Mouse (Mus musculus) adrenal gland, adult 18-20 months (tissue): Measurements from ENCODE around the gene Ttc33. TPM values are rescaled to one million over a fixed set of nuclear protein-coding genes. Genes with fewer than 3 reads are reported as not detected.
A peak's percentile ranks its signal among the peaks of the same experiment; 100 is the strongest.

Experiments used
- DNase-seq, 2 experiments: peaks; one replicate each; pipeline ENCODE4 v3.0.0; 2021 to 2022; ENCODE audit warnings: low spot score in 2 of 2
- total RNA-seq, 2 experiments: library from RNA; stranded (reverse); gene quantifications; 1 replicate in 1 of 2; 2 replicates in 1 of 2; pipeline ENCODE4 v1.2.3; 2021

Ttc33 gene
- total RNA-seq, 2 experiments from 2014 or later = 37.4 to 51.1 TPM

GRCm38 (mm10) chr15:5239901-5240300, 54.6 kb downstream of the Ttc33 start:
- no peak for DNase-seq

GRCm38 (mm10) chr15:5240360-5240759, 55.0 kb downstream of the Ttc33 start:
- DNase-seq = no peak

DNA sequence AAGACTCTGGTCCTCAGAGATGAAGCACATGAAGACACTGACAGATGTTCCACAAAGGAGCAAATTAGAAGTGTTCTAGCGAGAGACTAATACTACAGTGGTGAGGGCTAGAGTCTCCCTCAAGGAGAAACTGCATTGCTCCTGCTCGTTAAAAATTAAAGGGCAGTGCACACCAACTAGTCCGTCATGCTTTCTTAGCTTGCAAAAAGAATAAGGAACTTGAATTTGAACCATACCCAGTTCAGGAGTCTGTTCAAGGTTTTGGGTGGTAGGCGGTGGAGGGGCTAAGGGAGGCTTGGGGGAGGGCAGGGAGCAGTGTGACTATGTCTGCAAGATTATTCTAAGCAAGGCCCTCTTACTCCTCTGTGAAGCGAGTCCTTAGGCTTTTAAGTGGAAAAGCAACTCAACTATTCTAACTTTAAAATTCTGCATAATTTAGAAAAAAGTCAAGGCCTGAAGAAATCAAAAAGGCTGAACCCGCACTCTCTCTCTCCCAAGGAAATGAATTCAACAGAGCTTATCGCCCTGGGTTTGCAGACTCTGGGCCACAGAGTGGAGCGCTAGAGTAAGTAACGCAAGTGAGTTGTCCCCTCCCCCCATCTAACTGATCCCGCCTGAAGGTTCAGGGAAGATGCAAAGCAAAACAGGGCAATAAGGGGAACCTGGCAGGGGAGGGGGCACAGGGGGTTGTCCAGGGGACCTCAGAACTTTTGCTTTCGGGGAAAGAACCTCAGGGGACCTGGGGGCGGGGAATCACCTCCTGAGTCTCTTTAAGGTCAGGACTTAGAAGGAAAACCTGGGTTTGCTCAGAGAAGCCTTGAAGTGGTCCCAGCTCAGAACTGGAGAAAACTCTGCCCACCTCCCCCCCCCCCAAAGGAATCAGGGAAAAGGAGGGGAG, 56.2 kb downstream of the Ttc33 start:
- DNase-seq = no peak

- DNase-seq = peak; percentile 12 to 29
These were observed 57.1 kb downstream of the Ttc33 start for GRCm38 (mm10) chr15:5242241-5243035.

DNA sequence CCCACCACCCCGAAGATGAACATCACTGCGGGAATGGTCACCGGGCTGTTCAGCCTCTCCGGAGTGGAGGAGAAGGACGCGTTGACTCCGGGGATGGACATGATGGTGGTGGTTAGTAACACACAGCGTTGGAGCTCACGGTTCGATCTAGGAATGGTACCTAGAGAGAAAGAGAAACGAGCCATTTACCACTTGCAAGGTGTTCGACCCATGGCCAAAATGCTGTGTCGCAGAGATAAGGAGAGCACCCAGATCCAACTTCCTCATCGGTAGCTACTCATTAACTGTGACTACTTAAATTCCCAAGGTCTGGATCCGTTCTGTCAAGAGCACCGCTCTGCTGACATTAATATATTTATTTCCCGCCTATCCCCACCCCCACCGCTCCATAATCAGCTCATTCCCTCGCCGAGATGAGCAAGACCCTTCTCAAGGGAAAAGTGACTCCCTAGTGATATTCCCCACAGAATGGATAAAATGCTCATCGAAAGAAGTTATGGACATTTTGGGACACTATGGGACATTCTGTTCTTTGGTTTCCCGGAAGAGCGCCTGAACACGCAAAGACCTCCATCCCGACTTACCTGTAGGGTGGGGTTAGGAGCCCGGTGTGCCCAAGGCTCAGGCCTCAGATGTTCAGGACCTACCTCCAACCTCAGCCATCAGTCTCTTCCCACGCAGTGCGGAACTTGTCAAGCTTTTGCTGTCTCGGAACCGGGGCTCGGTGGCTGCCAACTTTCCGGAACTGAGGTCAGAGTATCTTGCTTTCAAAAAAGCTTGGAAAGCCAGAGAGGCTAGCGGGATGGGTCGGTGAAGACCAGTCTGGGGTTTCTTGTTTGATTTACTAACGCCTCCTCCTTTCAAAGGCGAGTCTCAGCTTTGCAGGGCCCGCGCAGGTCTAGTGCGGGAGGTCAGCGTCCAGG, 58.0 kb downstream of the Ttc33 start:
- no peak for DNase-seq

DNA sequence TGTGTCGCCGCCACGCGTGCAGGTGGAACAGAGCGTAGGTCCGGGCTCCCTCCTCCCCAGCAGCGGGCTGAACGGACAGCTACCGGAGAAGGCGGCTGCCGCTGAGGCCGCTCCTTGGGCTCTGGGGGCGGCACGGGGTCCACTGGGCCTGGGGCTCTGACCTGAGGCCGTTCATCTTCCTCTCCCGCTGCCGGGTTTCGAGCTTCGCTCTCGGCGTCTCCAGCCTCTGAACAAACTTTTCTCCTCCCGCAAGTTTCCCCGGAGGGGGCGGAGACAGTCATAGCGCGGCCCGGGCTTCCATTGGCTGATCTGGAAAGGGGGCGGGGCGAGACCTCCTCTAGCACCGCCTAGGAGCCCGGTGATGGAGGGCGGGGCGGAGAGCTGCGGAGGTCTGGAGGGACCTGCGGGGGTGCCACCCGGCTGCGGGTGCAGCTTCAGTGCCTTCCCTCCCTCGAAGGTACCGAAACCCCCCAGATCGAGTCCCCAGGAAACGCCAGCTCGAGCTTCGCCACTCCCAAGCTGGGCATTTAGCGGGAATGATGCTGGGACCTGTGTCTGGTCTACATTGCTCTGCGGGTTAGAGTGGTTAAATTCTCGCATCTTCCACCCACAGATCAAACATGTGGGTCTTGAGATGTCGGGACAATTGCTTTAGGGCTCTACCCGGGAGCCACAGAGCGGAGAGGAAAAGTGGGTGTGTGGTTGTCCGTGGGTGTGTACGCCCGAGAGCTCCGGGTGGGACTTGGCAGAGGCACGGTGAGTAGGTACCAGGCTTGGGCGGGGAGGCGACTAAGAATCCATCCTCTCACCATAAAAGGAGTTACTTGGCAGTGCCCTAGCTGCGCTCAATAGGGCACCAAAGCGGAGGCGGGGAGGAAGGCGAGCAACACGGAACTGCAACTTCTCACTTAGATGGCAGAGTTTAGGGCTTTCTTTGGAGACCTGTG, 58.9 kb downstream of the Ttc33 start, which contains the start of gene Ptger4:
Ptger4 (minus strand) TSS at position 229 of the 947 bp plus-strand sequence.
- DNase-seq = peak; percentile 86 to 88

DNA sequence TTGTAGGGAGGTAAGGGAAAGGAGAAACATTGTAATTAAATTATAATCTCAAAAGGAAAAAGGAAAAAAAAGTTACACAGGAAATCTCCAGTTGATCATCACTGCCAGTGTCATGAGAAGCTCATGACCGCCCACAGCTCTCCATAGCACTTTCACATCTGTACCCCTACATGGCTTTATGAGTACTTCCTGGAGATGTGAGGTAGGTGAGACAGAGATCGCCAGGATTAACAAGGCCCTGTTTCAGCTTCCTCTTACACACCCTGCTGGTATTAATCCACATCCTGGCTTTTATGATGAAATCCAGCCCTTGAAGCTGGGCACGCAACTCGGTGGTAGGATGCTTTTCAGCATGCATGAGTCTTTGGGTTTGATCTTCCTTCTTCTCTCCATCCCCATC, 64.9 kb downstream of the Ttc33 start:
- DNase-seq = no peak

DNA sequence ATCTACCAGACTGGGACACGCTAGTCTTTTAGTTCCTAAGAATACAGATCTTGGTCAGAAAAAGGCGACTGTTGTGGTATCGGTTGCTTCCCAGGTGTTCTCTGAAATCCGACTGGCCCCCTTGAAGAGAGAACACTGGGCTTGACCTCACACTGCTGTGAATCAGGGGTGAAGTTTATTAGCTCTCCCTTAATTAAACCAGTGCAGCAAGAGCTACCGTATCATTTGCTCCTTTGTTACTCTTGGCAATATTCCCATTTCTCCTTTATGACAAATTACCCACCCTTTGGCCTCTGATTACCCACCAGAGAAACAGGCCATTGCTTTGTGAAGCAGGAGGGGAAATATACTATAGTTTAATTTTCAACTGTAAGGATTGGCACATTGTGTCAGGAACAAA, 74.9 kb downstream of the Ttc33 start:
- DNase-seq = no peak

DNA sequence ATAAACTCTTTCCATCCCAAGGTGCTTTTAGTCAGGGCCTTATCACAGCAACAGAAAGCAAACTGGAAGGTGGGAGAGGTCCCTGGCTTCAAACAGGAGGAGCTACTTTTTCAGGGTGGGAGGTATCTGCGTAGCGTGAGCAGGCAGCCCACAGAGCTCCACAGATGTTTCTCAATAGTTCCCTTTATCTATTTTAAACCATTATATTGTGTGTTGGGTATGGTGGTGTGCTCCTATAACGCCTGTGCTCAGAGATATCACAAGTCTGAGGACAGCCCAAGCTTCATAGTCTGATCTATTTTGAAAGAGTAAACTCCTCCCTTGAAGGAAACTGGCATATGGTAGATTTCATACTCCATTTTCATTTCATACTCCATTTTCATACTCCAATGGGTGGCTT, 75.7 kb downstream of the Ttc33 start:
- no peak for DNase-seq

DNA sequence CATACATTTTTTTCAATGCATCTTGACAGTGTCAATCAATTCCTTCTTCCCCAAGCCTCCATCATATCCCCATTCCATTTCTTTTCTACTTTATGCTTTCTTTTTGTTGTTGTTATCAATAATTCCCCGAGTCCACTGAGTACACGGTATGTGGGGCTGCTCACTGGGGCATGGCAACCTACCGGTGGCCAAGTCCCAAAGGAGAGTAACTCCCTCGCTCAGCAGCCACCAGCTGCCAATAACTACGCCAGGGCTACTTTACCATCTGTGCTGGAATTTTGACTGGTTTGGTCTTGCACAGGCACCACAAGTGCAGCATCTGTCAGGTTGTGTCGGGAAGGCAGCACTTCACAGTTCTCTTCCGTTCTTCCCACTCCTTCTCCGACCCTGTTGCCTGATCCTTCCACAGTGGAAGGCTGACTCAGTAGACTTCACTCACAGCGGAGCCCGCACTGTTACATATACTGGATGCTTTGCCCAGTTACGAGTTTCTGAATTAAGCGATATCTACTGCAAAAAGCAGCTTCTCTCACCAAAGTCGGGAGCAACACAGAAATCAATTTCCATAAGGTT, 76.9 kb downstream of the Ttc33 start:
- no peak for DNase-seq

DNA sequence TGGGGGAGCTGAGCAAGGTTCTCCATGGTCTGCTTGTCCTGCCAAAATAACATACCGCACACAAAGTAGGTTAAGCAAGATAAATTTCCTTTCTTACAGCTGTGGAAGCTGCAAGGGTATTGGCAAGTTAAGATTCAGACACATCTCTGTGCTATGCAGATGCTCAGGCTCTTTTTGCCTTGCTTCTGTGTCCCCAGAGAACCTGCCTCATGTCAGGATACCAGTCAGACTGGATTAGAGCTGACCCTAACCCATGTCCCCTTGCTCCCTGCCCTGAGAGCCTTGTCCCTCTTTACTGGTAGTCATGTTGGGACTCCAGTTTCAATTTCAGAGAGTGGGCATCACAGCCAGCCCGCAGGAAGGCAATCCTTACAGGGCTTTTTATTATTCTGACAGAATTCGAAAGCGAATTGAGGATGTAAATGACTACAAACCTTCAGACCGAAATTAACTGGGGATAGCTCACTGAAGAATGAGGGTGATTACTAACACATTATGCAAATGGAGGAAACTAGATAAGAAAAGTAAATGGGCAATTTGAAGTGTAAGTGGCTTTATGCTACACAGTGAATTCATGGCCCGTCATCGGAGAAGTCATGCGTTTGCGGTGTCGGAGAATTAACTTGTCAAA, 77.7 kb downstream of the Ttc33 start:
- DNase-seq = no peak

- DNase-seq = no peak
These were observed 80.8 kb downstream of the Ttc33 start for GRCm38 (mm10) chr15:5266095-5266494.

Other genes starting within 250 kb of the Ttc33 start
- 10 to 100 TPM; 15.3 to 42.7 TPM for gene C7, start 121.8 kb upstream of the Ttc33 start, total RNA-seq
- gene Card6, start 77.0 kb upstream of the Ttc33 start, total RNA-seq = 1 to 10 TPM; 6.6 to 6.7 TPM
- 100 to 1,000 TPM; 365 to 475 TPM for gene Rpl37, start 68.9 kb upstream of the Ttc33 start, total RNA-seq
- 10 to 100 TPM; 31.8 to 36.3 TPM for gene Prkaa1, start 41.7 kb upstream of the Ttc33 start, total RNA-seq
- gene Ptger4, start 58.7 kb downstream of the Ttc33 start, total RNA-seq = 1 to 10 TPM; 1.1 to 1.3 TPM